Mouse (Mus musculus) right cerebral cortex, postnatal 14 days (tissue): ENCODE measurements around the gene Ncor2.

Experiments used
- DNase-seq: peaks from one replicate; pipeline ENCODE4 v3.0.0; 2022

Gene Ncor2

GRCm38 (mm10) chr5:125190105-125190813 lies 11.2 kb upstream of the Ncor2 start:
- no peak for DNase-seq

- peak; percentile 79 for DNase-seq
Observed at GRCm38 (mm10) chr5:125189625-125190024, 10.6 kb upstream of the Ncor2 start.

- DNase-seq: no peak
Observed at GRCm38 (mm10) chr5:125188812-125189598, 10.0 kb upstream of the Ncor2 start.

GRCm38 (mm10) chr5:125184826-125185225 lies 5.8 kb upstream of the Ncor2 start:
- DNase-seq: no peak

GRCm38 (mm10) chr5:125183321-125184003 lies 4.4 kb upstream of the Ncor2 start:
- peak; percentile 48 for DNase-seq

GRCm38 (mm10) chr5:125180630-125181263 lies 1.7 kb upstream of the Ncor2 start:
- no peak for DNase-seq

- peak; percentile 62 for DNase-seq
Observed at GRCm38 (mm10) chr5:125179735-125180629, 963 bp upstream of the Ncor2 start.

GRCm38 (mm10) chr5:125178171-125179006 lies 630 bp downstream of the Ncor2 start:
- peak; percentile 72 for DNase-seq

- peak; percentile 81 for DNase-seq
Observed at GRCm38 (mm10) chr5:125177481-125178134, 1.4 kb downstream of the Ncor2 start.

- DNase-seq: peak; percentile 63
Observed at GRCm38 (mm10) chr5:125176864-125177263, 2.2 kb downstream of the Ncor2 start.

- DNase-seq: no peak
Observed at GRCm38 (mm10) chr5:125176370-125176766, 2.7 kb downstream of the Ncor2 start.

- no peak for DNase-seq
Observed at GRCm38 (mm10) chr5:125175673-125176369, 3.2 kb downstream of the Ncor2 start.

GRCm38 (mm10) chr5:125174726-125175672 lies 4.0 kb downstream of the Ncor2 start:
- DNase-seq: peak; percentile 54

GRCm38 (mm10) chr5:125173868-125174267 lies 5.2 kb downstream of the Ncor2 start:
- DNase-seq: no peak

- DNase-seq: peak; percentile 3
Observed at GRCm38 (mm10) chr5:125172831-125173615, 6.0 kb downstream of the Ncor2 start.

- no peak for DNase-seq
Observed at GRCm38 (mm10) chr5:125171259-125171658, 7.8 kb downstream of the Ncor2 start.

GRCm38 (mm10) chr5:125170107-125170842 lies 8.7 kb downstream of the Ncor2 start:
- no peak for DNase-seq
